Mouse (Mus musculus) small intestine, adult 2 months (tissue): ENCODE measurements around the gene Sertad4.

Experiments
- CTCF ChIP-seq: fragments of 200-500 bp; IDR thresholded peaks from 2 replicates; pipeline ENCODE4 v1.5.1; 2012; ENCODE audit warnings: low read depth, mild to moderate bottlenecking, control low read depth, inconsistent platforms, low read length, moderate library complexity, mixed read lengths; ENCODE audit not compliant: insufficient replicate concordance, insufficient read length; ENCODE audit errors: extremely low read depth
- POLR2A ChIP-seq: fragments of 200-500 bp; IDR thresholded peaks from 2 replicates; pipeline ENCODE4 v1.6.1; 2012; ENCODE audit warnings: low read depth, mild to moderate bottlenecking, control low read depth, inconsistent platforms, low read length, moderate library complexity

GRCm38 (mm10) chr1:192869761-192870160 lies 14.2 kb upstream of the Sertad4 start:
- TF ChIP-seq CTCF: no peak
- no peak for TF ChIP-seq POLR2A
